51 mouse cellular contexts compared by ENCODE assay signal in genomic region chr12:78232560-78232959, GRCm38 (mm10). TPM values are rescaled to one million over a fixed set of nuclear protein-coding genes. Genes with fewer than 3 reads are reported as not detected.
"Had no signal": no experiment of that assay in that cellular context is flagged by ENCODE, and none has a peak within 500 bp of the region (broad histone marks: within the 10 kb centered on the region; RNA-seq: fewer than 3 reads in every experiment).

No protein-coding gene starts in this region.

- ATAC-seq: hindbrain, embryonic 16.5 days; hindbrain, postnatal 0 days; inflammation-experienced regulatory T-cells, adult 6 months; intestine, embryonic 15.5 days; intestine, embryonic 16.5 days; intestine, postnatal 0 days had no signal

- H3K4me3 ChIP-seq: heart, embryonic 12.5 days; heart, embryonic 13.5 days; heart, embryonic 15.5 days; hindbrain, embryonic 10.5 days; hindbrain, embryonic 12.5 days; hindbrain, embryonic 13.5 days; hindbrain, embryonic 15.5 days; intestine, embryonic 15.5 days; kidney, embryonic 15.5 days; layer of hippocampus, adult 2 months; left cerebral cortex, adult 2 months had no signal

- H3K27ac ChIP-seq: heart, embryonic 13.5 days; heart, embryonic 15.5 days; hindbrain, embryonic 10.5 days; hindbrain, embryonic 12.5 days; hindbrain, embryonic 13.5 days; hindbrain, embryonic 14.5 days; hindbrain, embryonic 15.5 days; hindbrain, postnatal 0 days; intestine, embryonic 15.5 days; kidney, embryonic 15.5 days; kidney, postnatal 0 days; layer of hippocampus, adult 2 months; left cerebral cortex, adult 2 months had no signal

- H3K4me1 ChIP-seq: heart, embryonic 12.5 days had no signal

- H3K27me3 ChIP-seq: heart, embryonic 12.5 days; heart, embryonic 13.5 days; heart, embryonic 15.5 days; hindbrain, embryonic 12.5 days; hindbrain, embryonic 13.5 days; hindbrain, embryonic 15.5 days; intestine, embryonic 15.5 days; kidney, embryonic 15.5 days had no signal

- DNase-seq: heart, postnatal 10 days; heart, postnatal 14 days; heart, postnatal 36 days; heart, postnatal 4 days; kidney, adult 11 months; kidney, adult 18-20 months; kidney, adult 2 months; kidney, adult 8-10 months; kidney, adult 9 months; kidney, postnatal 10 days; kidney, postnatal 14 days; kidney, postnatal 25 days; kidney, postnatal 36 days; kidney, postnatal 4 days; layer of hippocampus, adult 9-11 months; layer of hippocampus, postnatal 36 days had no signal

- H3K36me3 ChIP-seq: heart, embryonic 12.5 days; heart, embryonic 13.5 days; heart, embryonic 15.5 days; hindbrain, embryonic 10.5 days; hindbrain, embryonic 12.5 days; hindbrain, embryonic 13.5 days; hindbrain, embryonic 15.5 days; intestine, embryonic 15.5 days; kidney, embryonic 15.5 days had no signal

- H3K9me3 ChIP-seq: heart, embryonic 12.5 days; heart, embryonic 13.5 days; heart, embryonic 15.5 days; hindbrain, embryonic 10.5 days; hindbrain, embryonic 12.5 days; hindbrain, embryonic 13.5 days; hindbrain, embryonic 15.5 days; intestine, embryonic 15.5 days; kidney, embryonic 15.5 days had no signal

- H3K9ac ChIP-seq: heart, embryonic 12.5 days; heart, embryonic 13.5 days; heart, embryonic 15.5 days; hindbrain, embryonic 12.5 days; hindbrain, embryonic 13.5 days; hindbrain, embryonic 14.5 days; hindbrain, embryonic 15.5 days; intestine, embryonic 15.5 days; kidney, embryonic 15.5 days had no signal

- H3K4me2 ChIP-seq: heart, embryonic 11.5 days; heart, embryonic 12.5 days; heart, embryonic 13.5 days; heart, embryonic 15.5 days; hindbrain, embryonic 12.5 days; hindbrain, embryonic 13.5 days; hindbrain, embryonic 14.5 days; hindbrain, embryonic 15.5 days; intestine, embryonic 15.5 days; kidney, embryonic 15.5 days had no signal

RNA-seq across cellular contexts. Expression of gene Gm6657, which starts 38.5 kb away (rescaled TPM):
- total RNA-seq: heart, postnatal 10 days; heart, postnatal 14 days; heart, postnatal 25 days; heart, postnatal 36 days; heart, postnatal 4 days; hematopoietic stem cell, adult 5-6 weeks; hindbrain, postnatal 0 days; layer of hippocampus, adult 18-20 months; layer of hippocampus, adult 2 months; layer of hippocampus, adult 8-10 months; layer of hippocampus, postnatal 10 days; layer of hippocampus, postnatal 14 days; layer of hippocampus, postnatal 25 days; layer of hippocampus, postnatal 36 days; left cerebral cortex, adult 18-20 months; left cerebral cortex, adult 2 months had no signal
- polyA plus RNA-seq: heart, embryonic 11.5 days; heart, embryonic 12.5 days; heart, embryonic 13.5 days; heart, embryonic 14.5 days; heart, embryonic 15.5 days; heart, embryonic 16.5 days; heart, postnatal 0 days; hindbrain, embryonic 10.5 days; hindbrain, embryonic 11.5 days; hindbrain, embryonic 12.5 days; hindbrain, embryonic 13.5 days; hindbrain, embryonic 14.5 days; hindbrain, embryonic 15.5 days; hindbrain, embryonic 16.5 days; hindbrain, postnatal 0 days; inflammation-experienced regulatory T-cells, adult 6 months; intestine, embryonic 14.5 days; intestine, embryonic 15.5 days; intestine, embryonic 16.5 days; intestine, postnatal 0 days; kidney, adult 2 months; kidney, embryonic 14.5 days; kidney, embryonic 15.5 days; kidney, embryonic 16.5 days; kidney, postnatal 0 days; large intestine, adult 2 months had no signal
